Mouse (Mus musculus) lung, postnatal 0 days (tissue): ENCODE results near the gene Mtor.

Experiments
- CTCF ChIP-seq: IDR thresholded peaks from 2 replicates; pipeline ENCODE4 v1.5.1; 2016; ENCODE audit warnings: antibody characterized with exemption, mild to moderate bottlenecking
- EP300 ChIP-seq: IDR thresholded peaks from 2 replicates; pipeline ENCODE4 v1.6.1; 2016; ENCODE audit warnings: antibody characterized with exemption, mild to moderate bottlenecking, control low read depth

- no peak for TF ChIP-seq EP300
- no peak for TF ChIP-seq CTCF
Measured at GRCm38 (mm10) chr4:148504497-148504959, 56.1 kb downstream of the Mtor start.
